Mouse (Mus musculus) liver (tissue): ENCODE measurements at regions not wholly inside any gene's neighbourhood (a gene's known extent, or its start where the extent isn't known, plus 50 kb on each side); places are given as distances from the start of the nearest gene placed in this dataset.

Experiments
- DNase-seq: peaks from one replicate; pipeline ENCODE4 v3.0.0-alpha.2; 2020; ENCODE audit warnings: mixed read lengths

DNA sequence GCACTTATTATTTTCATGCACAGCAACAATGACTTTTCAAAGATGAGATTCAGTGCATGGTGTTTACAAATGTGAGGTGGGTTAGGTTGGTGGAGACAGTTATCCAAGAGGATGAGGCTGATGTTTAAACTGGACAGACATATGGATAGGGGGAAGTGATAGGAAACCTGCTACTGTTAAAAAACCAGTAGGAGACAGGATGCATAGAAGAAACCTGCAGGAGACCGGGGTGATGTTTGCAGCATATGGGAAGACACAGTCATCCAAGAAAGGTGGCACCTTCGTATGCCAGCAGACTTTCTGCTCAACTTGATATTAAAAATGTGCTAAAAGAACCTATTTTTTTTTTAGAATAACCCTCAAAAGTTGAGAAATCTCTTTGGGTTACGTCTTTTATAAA is 809.9 kb upstream of the Gm5150 start:
- no peak for DNase-seq

DNA sequence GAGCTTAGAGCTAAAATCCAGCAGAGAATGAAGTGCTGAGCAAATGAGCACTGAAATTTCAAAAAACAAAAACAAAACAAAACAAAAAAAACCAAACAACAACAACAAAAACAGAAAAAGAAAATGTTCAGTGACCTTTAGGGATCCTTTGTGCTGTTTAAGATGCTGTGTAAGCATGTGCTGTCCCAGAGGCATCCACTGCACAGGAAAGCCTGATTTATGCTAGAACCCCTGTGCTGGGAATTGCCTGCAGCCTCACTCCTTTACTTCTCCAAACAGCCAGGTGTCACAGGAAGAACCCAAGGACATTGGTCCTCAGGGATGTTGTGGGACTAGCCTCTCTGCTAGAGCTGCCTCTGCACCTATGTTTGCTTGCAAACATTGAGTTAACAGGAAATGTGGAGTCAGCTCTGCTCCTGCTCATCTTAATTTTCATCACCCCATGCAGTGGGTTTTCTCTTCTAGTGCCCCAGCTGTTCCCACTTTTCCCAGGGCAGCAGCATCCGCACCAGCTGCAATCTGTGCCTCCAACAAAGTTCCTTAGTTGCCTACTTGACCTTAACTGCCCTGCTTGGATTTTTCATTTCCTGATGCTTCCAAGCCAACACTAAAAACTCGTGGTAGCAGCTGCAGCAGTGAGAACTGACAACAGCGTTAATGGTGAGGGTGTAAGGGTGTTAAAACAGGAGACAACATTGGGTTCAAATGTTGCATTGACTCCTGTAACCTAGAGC is 804.8 kb upstream of the Gm5150 start:
- no peak for DNase-seq

DNA sequence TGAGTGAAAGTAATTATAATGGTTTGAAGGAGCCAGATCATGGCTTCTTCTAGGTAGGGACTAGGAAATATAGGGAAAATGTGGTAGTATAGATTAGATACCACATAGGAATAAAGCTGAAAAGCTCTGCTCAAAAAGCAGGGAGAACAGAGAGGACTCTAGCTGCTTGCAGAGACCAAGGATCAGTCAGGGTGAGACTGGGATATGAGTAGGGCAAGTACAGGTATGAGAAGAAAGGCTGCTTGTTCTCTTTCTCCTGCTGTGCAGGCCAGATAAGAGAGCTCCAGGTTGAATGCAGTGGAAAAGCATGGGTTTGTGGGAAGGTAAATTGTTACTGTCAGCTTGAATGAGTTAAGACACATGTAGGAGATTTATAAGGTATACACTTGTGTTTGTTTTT is 797.4 kb upstream of the Gm5150 start:
- DNase-seq, result no peak
